Mouse (Mus musculus): ENCODE data around the gene Adam15. TPM values are rescaled to one million over a fixed set of nuclear protein-coding genes. Genes with fewer than 3 reads are reported as not detected.

The Adam15 gene
- polyA plus RNA-seq, 1 experiment, result 190 TPM

- no peak for DNase-seq
- TF ChIP-seq CTCF (IDR thresholded peaks at IDR 0.05; ENCODE audit: insufficient read depth, low read length), result no peak
- no peak for TF ChIP-seq POLR2A (IDR thresholded peaks at IDR 0.05; ENCODE audit: borderline replicate concordance, extremely low read depth, low read depth, low read length)
- 47% methylated on average over 6 of the region's 6 CpGs for WGBS
These were observed 9.8 kb upstream of the Adam15 start for GRCm38 (mm10) chr3:89359630-89360029.

GRCm38 (mm10) chr3:89356029-89356428 is 6.2 kb upstream of the Adam15 start:
- H3K4me1 ChIP-seq (ENCODE audit: control insufficient read depth, insufficient read depth, low read length), result no peaks in the 10 kb centered on the region
- TF ChIP-seq POLR2A (IDR thresholded peaks at IDR 0.05; ENCODE audit: borderline replicate concordance, extremely low read depth, low read depth, low read length), result no peak
- WGBS, result 83% methylated on average over 9 of the region's 9 CpGs
- no peak overlapping the region for H3K4me3 ChIP-seq (replicated peaks; ENCODE audit: extremely low read depth, low read depth, low read length)
- no peak for DNase-seq

More at GRCm38 (mm10) chr3:89359630-89360029, 9.8 kb upstream of the Adam15 start:
- Histone ChIP-seq H3K4me3 (replicated peaks; ENCODE audit: extremely low read depth, low read depth, low read length) (no peak overlapping the region), H3K4me1 (ENCODE audit: control insufficient read depth, insufficient read depth, low read length) (no peaks in the 10 kb centered on the region)

- Histone ChIP-seq H3K4me1 (ENCODE audit: control insufficient read depth, insufficient read depth, low read length) (0 out of 2 replicates have a peak, but pooled peaks cover under 1% of the 10 kb centered on the region), H3K4me3 (replicated peaks; ENCODE audit: extremely low read depth, low read depth, low read length) (no peak overlapping the region)
- 71% methylated on average over 6 of the region's 6 CpGs for WGBS
- TF ChIP-seq CTCF (IDR thresholded peaks at IDR 0.05; ENCODE audit: insufficient read depth, low read length), result no peak
- TF ChIP-seq POLR2A (IDR thresholded peaks at IDR 0.05; ENCODE audit: borderline replicate concordance, extremely low read depth, low read depth, low read length), result no peak
- no peak for DNase-seq
These were observed 5.7 kb upstream of the Adam15 start for GRCm38 (mm10) chr3:89355512-89355902.

GRCm38 (mm10) chr3:89354816-89355511 is 5.2 kb upstream of the Adam15 start:
- peak; percentile 87 for DNase-seq
- 15% methylated on average over 5 of the region's 5 CpGs for WGBS
- Histone ChIP-seq H3K4me3 (replicated peaks; ENCODE audit: extremely low read depth, low read depth, low read length) (no peak overlapping the region), H3K4me1 (ENCODE audit: control insufficient read depth, insufficient read depth, low read length) (peaks cover 4% of the 10 kb centered on the region; the same call in 1 of the 2 replicates)
- TF ChIP-seq POLR2A (IDR thresholded peaks at IDR 0.05; ENCODE audit: borderline replicate concordance, extremely low read depth, low read depth, low read length) (no peak), CTCF (IDR thresholded peaks at IDR 0.05; ENCODE audit: insufficient read depth, low read length) (peak; percentile 81)

- TF ChIP-seq CTCF (IDR thresholded peaks at IDR 0.05; ENCODE audit: insufficient read depth, low read length), result no peak
- TF ChIP-seq POLR2A (IDR thresholded peaks at IDR 0.05; ENCODE audit: borderline replicate concordance, extremely low read depth, low read depth, low read length), result no peak
- 63% methylated on average over 5 of the region's 5 CpGs for WGBS
- DNase-seq, result no peak
- Histone ChIP-seq H3K4me1 (ENCODE audit: control insufficient read depth, insufficient read depth, low read length) (peaks cover 10% of the 10 kb centered on the region), H3K4me3 (replicated peaks; ENCODE audit: extremely low read depth, low read depth, low read length) (no peak overlapping the region)
These were observed 1.5 kb upstream of the Adam15 start for GRCm38 (mm10) chr3:89351271-89351670.

GRCm38 (mm10) chr3:89348911-89349868 is 606 bp downstream of the Adam15 start:
- Histone ChIP-seq H3K4me1 (ENCODE audit: control insufficient read depth, insufficient read depth, low read length) (peaks cover 10% of the 10 kb centered on the region), H3K4me3 (replicated peaks; ENCODE audit: extremely low read depth, low read depth, low read length) (peak overlapping the region; percentile 76)
- WGBS, result 2% methylated on average over 38 of the region's 38 CpGs
- DNase-seq, result peak; percentile 66
- TF ChIP-seq CTCF (IDR thresholded peaks at IDR 0.05; ENCODE audit: insufficient read depth, low read length) (no peak), POLR2A (IDR thresholded peaks at IDR 0.05; ENCODE audit: borderline replicate concordance, extremely low read depth, low read depth, low read length) (peak; percentile 15; the same call in 1 of the 2 replicates)

- WGBS, result 50% methylated on average over 1 of the region's 1 CpGs
- no peak for DNase-seq
- TF ChIP-seq POLR2A (IDR thresholded peaks at IDR 0.05; ENCODE audit: borderline replicate concordance, extremely low read depth, low read depth, low read length) (no peak), CTCF (IDR thresholded peaks at IDR 0.05; ENCODE audit: insufficient read depth, low read length) (no peak)
- peaks cover 10% of the 10 kb centered on the region for H3K4me1 ChIP-seq (ENCODE audit: control insufficient read depth, insufficient read depth, low read length)
- H3K4me3 ChIP-seq (replicated peaks; ENCODE audit: extremely low read depth, low read depth, low read length), result peak overlapping the region; percentile 30
These were observed 1.9 kb downstream of the Adam15 start for GRCm38 (mm10) chr3:89347916-89348315.

GRCm38 (mm10) chr3:89346815-89347540 is 2.8 kb downstream of the Adam15 start:
- 76% methylated on average over 10 of the region's 10 CpGs for WGBS
- H3K4me1 ChIP-seq (ENCODE audit: control insufficient read depth, insufficient read depth, low read length), result peaks cover 10% of the 10 kb centered on the region
- DNase-seq, result no peak
- TF ChIP-seq CTCF (IDR thresholded peaks at IDR 0.05; ENCODE audit: insufficient read depth, low read length) (no peak), POLR2A (IDR thresholded peaks at IDR 0.05; ENCODE audit: borderline replicate concordance, extremely low read depth, low read depth, low read length) (no peak)
- no peak overlapping the region for H3K4me3 ChIP-seq (replicated peaks; ENCODE audit: extremely low read depth, low read depth, low read length)

- 86% methylated on average over 7 of the region's 7 CpGs for WGBS
- DNase-seq, result no peak
- Histone ChIP-seq H3K4me3 (replicated peaks; ENCODE audit: extremely low read depth, low read depth, low read length) (no peak overlapping the region), H3K4me1 (ENCODE audit: control insufficient read depth, insufficient read depth, low read length) (peaks cover 6% of the 10 kb centered on the region)
- no peak for TF ChIP-seq CTCF (IDR thresholded peaks at IDR 0.05; ENCODE audit: insufficient read depth, low read length)
- TF ChIP-seq POLR2A (IDR thresholded peaks at IDR 0.05; ENCODE audit: borderline replicate concordance, extremely low read depth, low read depth, low read length), result no peak
These were observed 6.5 kb downstream of the Adam15 start for GRCm38 (mm10) chr3:89343279-89343678.

Data from lung, adult 2 months (tissue).